Mouse (Mus musculus) layer of hippocampus, adult 11-12 months (tissue): ENCODE measurements around the gene Optc.

Experiments used
- DNase-seq: peaks from one replicate; pipeline ENCODE4 v3.0.0; 2022; ENCODE audit warnings: low spot score

Optc gene

GRCm38 (mm10) chr1:133882283-133883217 lies 25.2 kb downstream of the Optc start:
- DNase-seq: no peak

- no peak for DNase-seq
Measured at GRCm38 (mm10) chr1:133881813-133882212, 26.0 kb downstream of the Optc start.

- DNase-seq: no peak
Measured at GRCm38 (mm10) chr1:133878825-133879423, 28.9 kb downstream of the Optc start.

- no peak for DNase-seq
Measured at GRCm38 (mm10) chr1:133876936-133877335, 30.9 kb downstream of the Optc start.

GRCm38 (mm10) chr1:133873086-133873813 lies 34.5 kb downstream of the Optc start:
- DNase-seq: no peak

- DNase-seq: no peak
Measured at GRCm38 (mm10) chr1:133871241-133871640, 36.6 kb downstream of the Optc start.

- no peak for DNase-seq
Measured at GRCm38 (mm10) chr1:133869221-133869620, 38.6 kb downstream of the Optc start.

GRCm38 (mm10) chr1:133863257-133863997 lies 44.4 kb downstream of the Optc start:
- no peak for DNase-seq

GRCm38 (mm10) chr1:133861028-133861427 lies 46.8 kb downstream of the Optc start:
- DNase-seq: no peak

- DNase-seq: no peak
Measured at GRCm38 (mm10) chr1:133859821-133860711, 47.7 kb downstream of the Optc start.

- no peak for DNase-seq
Measured at GRCm38 (mm10) chr1:133859257-133859656, 48.5 kb downstream of the Optc start.

- DNase-seq: no peak
Measured at GRCm38 (mm10) chr1:133857781-133858180, 50.0 kb downstream of the Optc start.

- no peak for DNase-seq
Measured at GRCm38 (mm10) chr1:133857171-133857570, 50.6 kb downstream of the Optc start.

- DNase-seq: no peak
Measured at GRCm38 (mm10) chr1:133856655-133857054, 51.1 kb downstream of the Optc start.

- no peak for DNase-seq
Measured at GRCm38 (mm10) chr1:133856133-133856541, 51.7 kb downstream of the Optc start.

- DNase-seq: peak; percentile 32
Measured at GRCm38 (mm10) chr1:133855274-133856017, 52.4 kb downstream of the Optc start.

- no peak for DNase-seq
Measured at GRCm38 (mm10) chr1:133854421-133855273, 53.2 kb downstream of the Optc start.
